Mouse (Mus musculus): ENCODE results near the gene Snx9.

DNA sequence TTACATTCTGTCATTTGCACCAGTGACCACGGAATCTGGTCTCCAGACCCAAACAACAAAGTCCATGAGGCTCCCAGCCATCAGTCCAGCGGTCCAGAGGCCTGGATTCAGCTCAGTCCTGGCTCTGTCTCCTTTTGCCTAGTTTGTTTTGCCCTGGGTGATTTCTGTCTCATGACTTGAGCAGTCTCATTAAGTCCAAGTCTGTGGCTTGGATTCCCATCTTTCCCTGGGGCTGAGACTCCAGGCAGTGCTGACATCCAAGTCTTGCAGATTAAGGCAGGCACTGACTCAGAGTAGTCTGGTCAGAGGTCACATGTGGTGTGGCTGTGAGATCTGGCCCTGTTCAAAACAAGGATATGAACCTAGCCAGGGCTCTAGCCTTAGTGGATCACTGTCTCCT is 35.2 kb upstream of the Snx9 start:
- TF ChIP-seq CTCF (IDR thresholded peaks at IDR 0.05; ENCODE audit: low read depth) = no peak
- TF ChIP-seq EP300 (IDR thresholded peaks at IDR 0.05; ENCODE audit: low read depth) = no peak

Measured in liver, embryonic 14.5 days (tissue).